Mouse (Mus musculus) right cerebral cortex, adult 2 months (tissue): Measurements from ENCODE around the gene Olfr923.
A peak's percentile ranks its signal among the peaks of the same experiment; 100 is the strongest.
"Not testable (repeated sequence)": the region's sequence is repeated elsewhere in the genome, so short reads cannot be mapped to it uniquely, and the experiment has no call there.

Source experiments
- DNase-seq, 2 experiments: peaks; one replicate each; pipeline ENCODE4 v3.0.0; 2021 to 2022; ENCODE audit warnings: low spot score in 2 of 2

Gene Olfr923

GRCm38 (mm10) chr9:38826245-38826644, at the start of gene Olfr923:
Gene Olfr923 (plus strand): TSS chr9:38826545.
- no peak for DNase-seq

- DNase-seq = no peak
Measured at GRCm38 (mm10) chr9:38792689-38793088, 33.7 kb upstream of the Olfr923 start.

DNA sequence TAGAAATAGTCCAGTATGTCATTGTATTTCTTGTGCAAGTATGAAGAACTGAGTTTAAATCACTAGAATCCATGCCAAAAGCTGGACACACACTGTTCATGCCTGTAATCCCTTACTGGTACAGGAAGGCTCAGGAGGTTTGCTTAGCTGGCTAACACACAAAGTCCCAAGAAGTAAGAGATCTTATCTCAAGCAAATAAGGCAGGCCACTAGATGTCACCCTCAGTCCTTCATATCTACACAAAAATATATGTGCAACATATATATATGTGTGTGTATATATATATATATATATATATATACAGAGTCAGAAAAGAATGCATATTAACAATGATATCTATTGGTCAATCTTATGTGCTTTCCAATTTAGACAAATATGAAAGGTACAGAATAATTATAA, 20.6 kb upstream of the Olfr923 start:
- peak; percentile 11 to 51 for DNase-seq

- DNase-seq = no peak
Measured at GRCm38 (mm10) chr9:38814314-38814713, 12.0 kb upstream of the Olfr923 start, which contains the start of gene Olfr922. Gene Olfr922 (plus strand): TSS chr9:38814614.

GRCm38 (mm10) chr9:38815458-38815986, 10.8 kb upstream of the Olfr923 start:
- no peak for DNase-seq

GRCm38 (mm10) chr9:38833027-38833426, 6.7 kb downstream of the Olfr923 start:
- no peak for DNase-seq

DNA sequence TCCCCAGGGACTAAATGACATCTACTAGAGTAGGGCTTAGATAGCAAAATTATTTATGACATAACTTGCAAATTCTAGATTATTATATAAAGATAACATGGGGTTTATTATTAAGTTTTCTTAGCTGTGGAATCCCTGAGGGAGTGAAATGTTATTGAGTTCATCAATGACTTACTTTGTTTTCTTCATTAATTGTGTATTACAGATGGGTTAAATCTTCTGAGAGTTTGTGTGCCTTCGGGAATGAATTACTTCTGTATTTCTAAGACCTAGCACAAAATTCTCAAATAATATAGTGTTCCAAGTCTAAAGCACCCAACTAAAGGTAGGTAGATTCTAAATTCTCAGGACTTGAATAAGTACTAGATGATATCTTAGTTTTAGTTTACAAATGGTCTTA, 17.8 kb downstream of the Olfr923 start, which contains the start of gene Olfr924:
Gene Olfr924, plus strand, starts transcription at position 301 of the 400 bp plus-strand sequence.
- DNase-seq = no peak

DNA sequence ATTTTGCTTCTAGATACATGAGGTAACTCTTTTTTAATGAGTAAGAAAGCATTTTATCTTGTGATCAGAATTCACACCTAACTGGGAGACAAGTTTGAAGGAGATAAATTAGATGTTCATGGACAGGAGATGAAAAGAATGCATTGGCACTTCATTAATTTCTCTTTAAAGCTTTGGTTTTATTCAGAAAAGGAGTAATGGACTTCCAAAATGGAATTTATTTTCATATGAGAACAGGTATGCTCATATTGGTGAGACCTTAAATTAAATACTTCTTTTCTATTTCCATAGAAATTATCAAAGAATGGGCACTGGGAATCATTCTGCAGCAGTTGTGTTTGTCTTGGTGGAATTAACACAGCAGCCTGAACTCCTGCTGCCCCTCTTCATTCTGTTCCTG, 28.4 kb downstream of the Olfr923 start, which contains the start of gene Olfr26:
Gene Olfr26, plus strand, starts transcription at position 301 of the 400 bp plus-strand sequence.
- DNase-seq = no peak

- DNase-seq = not testable (repeated sequence)
Measured at GRCm38 (mm10) chr9:38874880-38875279, 48.5 kb downstream of the Olfr923 start.

GRCm38 (mm10) chr9:38876826-38877225, 50.5 kb downstream of the Olfr923 start, which contains the start of gene Olfr926:
Gene Olfr926 (plus strand): TSS chr9:38877126.
- DNase-seq = no peak
